Mouse (Mus musculus): ENCODE measurements around the gene Hivep3. TPM values are rescaled to one million over a fixed set of nuclear protein-coding genes. Genes with fewer than 3 reads are reported as not detected.
A peak's percentile ranks its signal among the peaks of the same experiment; 100 is the strongest.

Gene Hivep3
- polyA plus RNA-seq, 1 experiment from 2014 or later = 4.2 TPM

- peak; percentile 65 for ATAC-seq (ENCODE audit: low FRiP score)
- no peaks in the 10 kb centered on the region for H3K9me3 ChIP-seq
- peak overlapping the region; percentile 68 for H3K9ac ChIP-seq
- H3K36me3 ChIP-seq (replicated peaks) = no peaks in the 10 kb centered on the region
- WGBS = under 1% methylated on average over 44 of the region's 44 CpGs
- peaks cover 27% of the 10 kb centered on the region for H3K27me3 ChIP-seq
- peak overlapping the region; percentile 80 for H3K4me3 ChIP-seq (replicated peaks)
- H3K27ac ChIP-seq = no peak overlapping the region
- H3K4me1 ChIP-seq = peaks cover 11% of the 10 kb centered on the region
- peak overlapping the region; percentile 99 for H3K4me2 ChIP-seq
These were observed 358 bp downstream of the Hivep3 start for GRCm38 (mm10) chr4:119733942-119734341.

GRCm38 (mm10) chr4:119734352-119734751, 768 bp downstream of the Hivep3 start:
- Histone ChIP-seq H3K4me2 (peak overlapping the region; percentile 99), H3K27me3 (peaks cover 27% of the 10 kb centered on the region), H3K36me3 (replicated peaks) (no peaks in the 10 kb centered on the region), H3K4me3 (replicated peaks) (peak overlapping the region; percentile 80), H3K27ac (no peak overlapping the region), H3K9me3 (no peaks in the 10 kb centered on the region), H3K4me1 (peaks cover 11% of the 10 kb centered on the region), H3K9ac (peak overlapping the region; percentile 68)
- no peak for ATAC-seq (ENCODE audit: low FRiP score)
- WGBS = 24% methylated on average over 4 of the region's 4 CpGs

GRCm38 (mm10) chr4:119738641-119739040, 5.1 kb downstream of the Hivep3 start:
- no peak overlapping the region for H3K4me2 ChIP-seq
- peaks cover 23% of the 10 kb centered on the region for H3K27me3 ChIP-seq
- no peaks in the 10 kb centered on the region for H3K36me3 ChIP-seq (replicated peaks)
- H3K27ac ChIP-seq = no peak overlapping the region
- WGBS = 70% methylated on average over 4 of the region's 4 CpGs
- no peak overlapping the region for H3K4me3 ChIP-seq (replicated peaks)
- no peak overlapping the region for H3K9ac ChIP-seq
- peaks cover 7% of the 10 kb centered on the region for H3K4me1 ChIP-seq
- ATAC-seq (ENCODE audit: low FRiP score) = no peak
- H3K9me3 ChIP-seq = no peaks in the 10 kb centered on the region

DNA sequence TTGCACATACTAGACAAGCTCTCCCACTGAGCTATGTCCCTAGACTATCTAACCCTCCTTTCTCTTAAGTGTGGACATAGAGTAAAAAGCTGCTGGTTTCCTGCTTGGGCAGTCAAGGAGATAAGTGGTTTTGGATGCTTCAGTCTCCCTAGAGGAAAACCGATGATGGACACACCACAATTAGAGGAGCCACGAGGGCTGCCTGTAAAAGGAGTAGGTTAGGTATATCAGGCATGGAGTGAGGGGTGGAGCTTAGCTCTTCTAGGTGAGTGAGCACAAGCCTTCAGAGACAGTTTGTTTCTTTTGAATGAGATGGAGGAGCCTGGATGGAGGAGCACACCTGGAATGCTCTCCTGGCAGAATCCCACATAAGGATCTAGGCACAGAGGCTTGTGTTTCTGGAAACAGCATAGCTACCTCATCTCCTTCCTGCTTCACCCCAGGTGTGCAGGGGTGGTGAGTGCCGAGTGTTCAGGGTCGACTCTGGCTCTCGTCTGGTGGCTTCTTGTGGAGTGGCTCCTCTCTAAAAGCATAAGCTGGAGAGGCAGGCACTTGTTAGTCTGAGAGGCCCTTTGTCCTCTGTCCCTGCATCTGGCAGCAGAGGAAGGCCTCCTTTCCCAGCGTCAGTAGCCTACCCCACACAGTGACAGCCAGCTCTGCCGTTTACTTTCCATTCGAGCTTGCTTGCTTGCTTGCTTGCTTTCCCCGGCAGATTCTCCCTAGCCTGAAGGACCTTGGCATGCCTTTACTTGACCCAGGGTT, 5.9 kb downstream of the Hivep3 start:
- Histone ChIP-seq H3K4me3 (replicated peaks) (no peak overlapping the region), H3K9me3 (no peaks in the 10 kb centered on the region), H3K27me3 (peaks cover 16% of the 10 kb centered on the region), H3K27ac (no peak overlapping the region), H3K4me2 (no peak overlapping the region), H3K4me1 (peaks cover under 1% of the 10 kb centered on the region), H3K36me3 (replicated peaks) (no peaks in the 10 kb centered on the region), H3K9ac (no peak overlapping the region)
- WGBS = 49% methylated on average over 9 of the region's 9 CpGs
- no peak for ATAC-seq (ENCODE audit: low FRiP score)

DNA sequence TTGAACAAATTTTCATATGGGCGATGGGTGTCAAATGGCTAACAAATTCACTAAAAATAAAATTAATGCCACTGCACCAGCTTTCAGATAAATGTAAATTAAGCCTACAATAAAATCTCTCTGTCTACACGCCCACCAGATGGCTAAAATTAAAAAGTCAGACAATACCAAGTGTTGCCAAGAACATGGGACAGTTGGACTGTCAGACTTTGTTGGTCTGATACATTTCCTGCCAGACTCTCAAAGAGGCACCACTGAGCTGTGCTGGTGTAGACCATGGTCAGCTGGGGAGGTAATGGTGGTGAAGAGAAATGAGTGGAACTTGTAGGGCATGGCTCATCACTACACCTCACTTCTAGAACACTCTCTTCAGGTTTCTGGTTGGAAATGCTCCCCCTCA, 14.8 kb downstream of the Hivep3 start:
- no peak overlapping the region for H3K27ac ChIP-seq
- no peaks in the 10 kb centered on the region for H3K36me3 ChIP-seq (replicated peaks)
- peaks cover 6% of the 10 kb centered on the region for H3K4me1 ChIP-seq
- no peaks in the 10 kb centered on the region for H3K27me3 ChIP-seq
- no peak overlapping the region for H3K4me3 ChIP-seq (replicated peaks)
- H3K9me3 ChIP-seq = no peaks in the 10 kb centered on the region
- WGBS = 85% methylated on average over 2 of the region's 2 CpGs
- ATAC-seq (ENCODE audit: low FRiP score) = no peak
- H3K4me2 ChIP-seq = no peak overlapping the region
- H3K9ac ChIP-seq = no peak overlapping the region

- peaks cover 6% of the 10 kb centered on the region for H3K4me1 ChIP-seq
- no peak overlapping the region for H3K9ac ChIP-seq
- ATAC-seq (ENCODE audit: low FRiP score) = no peak
- H3K27me3 ChIP-seq = no peaks in the 10 kb centered on the region
- no peaks in the 10 kb centered on the region for H3K9me3 ChIP-seq
- H3K36me3 ChIP-seq (replicated peaks) = no peaks in the 10 kb centered on the region
- WGBS = 33% methylated on average over 4 of the region's 4 CpGs
- H3K4me3 ChIP-seq (replicated peaks) = no peak overlapping the region
- no peak overlapping the region for H3K27ac ChIP-seq
- H3K4me2 ChIP-seq = no peak overlapping the region
These were observed 16.6 kb downstream of the Hivep3 start for GRCm38 (mm10) chr4:119750157-119750556.

DNA sequence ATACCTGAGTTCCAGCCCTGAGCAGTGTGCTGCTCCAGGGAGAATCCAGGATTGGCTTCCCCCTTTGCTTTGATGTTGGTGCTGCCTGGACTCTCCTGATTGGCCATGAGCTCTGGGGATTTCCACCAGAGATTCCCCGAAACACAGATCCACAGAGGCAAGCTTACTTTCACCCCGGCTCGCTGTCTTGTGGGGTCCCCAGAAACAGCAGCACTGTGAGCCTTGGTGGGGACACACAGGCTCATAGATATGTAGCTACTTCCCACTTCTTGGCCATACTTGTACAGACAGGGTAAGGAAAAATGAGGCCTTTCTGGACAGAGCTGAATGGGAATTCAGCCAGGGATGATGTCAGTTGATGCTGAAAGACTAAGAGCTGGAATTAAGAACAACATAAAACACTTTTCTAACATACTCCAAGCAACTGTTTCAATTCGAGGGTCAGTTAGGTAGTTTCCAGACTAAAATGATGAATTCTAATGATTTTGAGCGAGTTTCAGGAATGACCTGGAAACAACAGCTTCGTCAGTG, 17.2 kb downstream of the Hivep3 start:
- H3K4me1 ChIP-seq = peaks cover 6% of the 10 kb centered on the region
- no peaks in the 10 kb centered on the region for H3K9me3 ChIP-seq
- no peaks in the 10 kb centered on the region for H3K27me3 ChIP-seq
- ATAC-seq (ENCODE audit: low FRiP score) = no peak
- no peaks in the 10 kb centered on the region for H3K36me3 ChIP-seq (replicated peaks)
- WGBS = 89% methylated on average over 6 of the region's 6 CpGs
- H3K27ac ChIP-seq = no peak overlapping the region
- H3K9ac ChIP-seq = no peak overlapping the region
- no peak overlapping the region for H3K4me3 ChIP-seq (replicated peaks)
- no peak overlapping the region for H3K4me2 ChIP-seq

DNA sequence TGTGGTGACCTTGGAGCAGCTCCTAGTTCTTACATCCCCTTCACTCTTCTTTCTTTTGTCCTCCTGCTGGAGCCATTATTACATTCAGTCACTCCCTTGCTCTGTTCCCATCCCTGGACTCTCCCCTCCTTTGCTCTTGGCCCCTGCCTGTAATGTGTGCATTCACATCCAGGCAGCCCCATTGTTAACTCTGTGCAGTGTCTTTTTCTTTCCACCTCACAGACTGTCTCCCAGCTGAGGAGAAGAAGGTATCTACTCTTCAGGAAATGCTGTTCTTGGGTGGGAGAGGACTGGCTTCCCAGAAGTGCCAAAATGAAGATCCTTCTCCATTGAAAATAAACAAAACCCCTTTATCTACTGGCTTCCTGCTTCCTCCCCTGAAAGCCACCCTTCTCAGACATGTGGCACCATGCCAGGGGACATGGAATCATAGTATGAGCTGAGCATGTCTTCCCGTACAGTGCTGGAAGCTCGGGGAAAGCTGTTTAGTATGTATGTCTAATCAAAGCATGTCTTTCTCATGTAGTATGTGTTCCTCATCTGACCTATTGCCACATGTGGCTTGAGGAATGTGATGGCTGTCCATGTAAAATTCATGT, 17.9 kb downstream of the Hivep3 start:
- Histone ChIP-seq H3K9me3 (no peaks in the 10 kb centered on the region), H3K27me3 (no peaks in the 10 kb centered on the region), H3K36me3 (replicated peaks) (no peaks in the 10 kb centered on the region), H3K4me1 (peaks cover 6% of the 10 kb centered on the region), H3K4me3 (replicated peaks) (no peak overlapping the region), H3K27ac (no peak overlapping the region), H3K9ac (no peak overlapping the region), H3K4me2 (no peak overlapping the region)
- 82% methylated on average over 2 of the region's 2 CpGs for WGBS
- no peak for ATAC-seq (ENCODE audit: low FRiP score)

DNA sequence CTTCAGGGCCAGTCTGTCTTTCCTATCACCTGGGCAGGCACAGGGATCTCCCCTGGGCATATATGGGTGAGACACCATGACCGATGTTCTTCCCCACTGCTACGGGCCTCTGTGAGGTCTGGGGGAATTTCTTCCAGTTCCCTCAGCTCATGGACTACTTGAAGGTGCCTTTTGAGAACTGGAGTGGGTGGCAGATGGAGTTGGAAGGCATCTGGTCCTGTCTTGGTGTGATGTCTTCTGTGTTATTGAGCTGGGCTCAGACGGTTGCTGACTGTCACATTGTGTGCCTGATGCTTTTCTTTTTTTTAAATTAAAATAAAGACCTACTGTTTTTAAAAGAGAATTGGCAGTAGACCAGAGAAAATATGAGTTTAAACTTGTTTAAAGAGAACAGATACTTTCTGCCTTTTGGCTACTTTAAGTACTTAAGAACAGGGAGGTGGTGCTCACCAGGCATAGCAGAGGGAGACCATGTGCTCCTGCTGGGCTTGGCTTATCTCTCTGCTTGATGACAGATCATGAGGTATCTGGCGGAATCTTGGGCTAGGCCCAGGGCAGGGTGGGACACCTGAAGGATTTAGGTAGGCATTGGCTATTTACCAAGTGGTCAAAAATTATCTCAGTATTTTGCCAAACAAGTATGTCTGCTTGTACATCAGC, 26.1 kb downstream of the Hivep3 start:
- H3K9ac ChIP-seq = no peak overlapping the region
- H3K36me3 ChIP-seq (replicated peaks) = no peaks in the 10 kb centered on the region
- no peaks in the 10 kb centered on the region for H3K27me3 ChIP-seq
- WGBS = 88% methylated on average over 4 of the region's 4 CpGs
- H3K4me3 ChIP-seq (replicated peaks) = no peak overlapping the region
- H3K27ac ChIP-seq = no peak overlapping the region
- no peaks in the 10 kb centered on the region for H3K4me1 ChIP-seq
- ATAC-seq (ENCODE audit: low FRiP score) = no peak
- no peaks in the 10 kb centered on the region for H3K9me3 ChIP-seq
- H3K4me2 ChIP-seq = no peak overlapping the region

DNA sequence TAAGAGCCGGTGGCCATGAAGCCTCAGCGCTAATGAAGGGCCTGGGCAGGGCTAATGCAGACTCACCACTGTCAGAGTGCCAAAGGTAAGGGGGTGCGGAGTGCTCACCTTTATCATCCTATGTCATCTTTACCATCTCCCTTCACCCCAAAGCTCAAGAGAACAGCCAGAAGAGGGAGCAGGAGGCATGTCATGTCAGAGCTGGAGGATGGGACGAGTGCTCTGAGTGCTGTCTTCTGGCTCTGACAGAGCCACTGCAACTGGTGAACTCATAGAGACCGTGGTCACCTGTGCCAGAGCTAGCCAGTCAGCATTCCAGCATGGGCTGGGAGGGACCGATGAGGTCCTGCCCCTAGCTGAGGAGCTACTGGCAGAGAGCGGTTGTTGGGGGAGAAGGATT, 27.2 kb downstream of the Hivep3 start:
- Histone ChIP-seq H3K4me2 (no peak overlapping the region), H3K4me3 (replicated peaks) (no peak overlapping the region), H3K36me3 (replicated peaks) (no peaks in the 10 kb centered on the region), H3K27me3 (no peaks in the 10 kb centered on the region), H3K9ac (no peak overlapping the region), H3K27ac (no peak overlapping the region), H3K4me1 (no peaks in the 10 kb centered on the region), H3K9me3 (no peaks in the 10 kb centered on the region)
- WGBS = 86% methylated on average over 7 of the region's 7 CpGs
- ATAC-seq (ENCODE audit: low FRiP score) = no peak

DNA sequence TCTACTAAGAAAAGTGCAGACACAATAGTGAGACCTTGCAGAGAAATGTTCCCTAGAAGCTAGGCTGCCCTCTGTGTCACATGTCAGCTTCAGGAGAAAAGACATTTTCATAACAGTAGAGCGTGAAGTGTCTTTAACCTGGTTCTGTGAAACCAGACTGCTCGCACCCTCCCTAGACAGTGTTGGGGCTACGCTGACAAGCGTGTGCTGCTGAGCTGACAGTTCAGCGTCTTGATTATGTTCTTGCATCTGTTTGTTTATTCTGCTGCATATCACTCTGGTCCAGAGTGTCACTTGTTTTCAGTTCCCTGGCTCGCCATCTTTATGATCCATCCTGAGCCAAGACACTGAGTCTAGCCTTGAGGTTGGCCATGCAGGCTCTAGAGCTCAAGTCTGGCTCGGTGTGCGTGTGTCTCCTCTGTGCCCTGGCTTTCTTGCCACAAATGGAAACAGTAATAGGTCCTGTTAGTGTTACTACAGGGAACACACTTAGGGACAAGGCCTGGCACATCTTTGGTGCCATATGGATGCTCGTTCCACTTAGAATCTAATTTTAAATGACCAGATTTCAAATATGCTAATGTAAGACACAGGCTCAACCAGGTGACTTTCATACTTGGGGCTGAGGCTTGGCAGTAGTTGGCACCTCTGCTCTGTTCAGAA, 28.0 kb downstream of the Hivep3 start:
- H3K4me2 ChIP-seq = no peak overlapping the region
- no peaks in the 10 kb centered on the region for H3K36me3 ChIP-seq (replicated peaks)
- no peaks in the 10 kb centered on the region for H3K9me3 ChIP-seq
- H3K4me1 ChIP-seq = no peaks in the 10 kb centered on the region
- ATAC-seq (ENCODE audit: low FRiP score) = no peak
- H3K4me3 ChIP-seq (replicated peaks) = no peak overlapping the region
- WGBS = 86% methylated on average over 9 of the region's 9 CpGs
- H3K27me3 ChIP-seq = no peaks in the 10 kb centered on the region
- no peak overlapping the region for H3K9ac ChIP-seq
- no peak overlapping the region for H3K27ac ChIP-seq

DNA sequence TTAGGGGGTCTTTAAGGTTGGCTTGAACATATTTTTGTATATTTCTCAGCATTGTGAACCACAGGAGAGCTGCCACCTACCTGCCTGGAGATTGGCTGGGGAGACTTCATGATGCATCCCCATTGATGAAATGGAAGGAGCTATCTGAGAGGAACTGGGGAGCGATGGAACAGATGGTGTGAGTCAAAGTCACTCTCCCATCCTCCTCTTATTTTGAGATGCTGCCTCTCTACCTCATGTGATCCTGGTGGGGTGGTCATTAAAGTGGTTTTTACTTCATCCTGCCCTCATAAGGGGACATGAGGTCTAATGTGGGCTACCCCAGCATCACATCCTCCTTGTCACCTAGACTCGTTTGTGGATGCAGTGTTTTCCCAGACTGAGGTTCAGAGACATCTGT, 28.6 kb downstream of the Hivep3 start:
- 77% methylated on average over 2 of the region's 2 CpGs for WGBS
- Histone ChIP-seq H3K9ac (no peak overlapping the region), H3K4me1 (no peaks in the 10 kb centered on the region), H3K4me2 (no peak overlapping the region), H3K27me3 (no peaks in the 10 kb centered on the region), H3K27ac (no peak overlapping the region), H3K4me3 (replicated peaks) (no peak overlapping the region), H3K9me3 (no peaks in the 10 kb centered on the region), H3K36me3 (replicated peaks) (no peaks in the 10 kb centered on the region)
- ATAC-seq (ENCODE audit: low FRiP score) = no peak
